Mouse (Mus musculus): ENCODE measurements around the gene S100a8. TPM values are rescaled to one million over a fixed set of nuclear protein-coding genes. Genes with fewer than 3 reads are reported as not detected.

Gene S100a8
- polyA plus RNA-seq (2014; fragmentation: Nextera tagmentation; extraction: Ambion mirVana) = 1.9 and 5.2 TPM in 2 replicates

DNA sequence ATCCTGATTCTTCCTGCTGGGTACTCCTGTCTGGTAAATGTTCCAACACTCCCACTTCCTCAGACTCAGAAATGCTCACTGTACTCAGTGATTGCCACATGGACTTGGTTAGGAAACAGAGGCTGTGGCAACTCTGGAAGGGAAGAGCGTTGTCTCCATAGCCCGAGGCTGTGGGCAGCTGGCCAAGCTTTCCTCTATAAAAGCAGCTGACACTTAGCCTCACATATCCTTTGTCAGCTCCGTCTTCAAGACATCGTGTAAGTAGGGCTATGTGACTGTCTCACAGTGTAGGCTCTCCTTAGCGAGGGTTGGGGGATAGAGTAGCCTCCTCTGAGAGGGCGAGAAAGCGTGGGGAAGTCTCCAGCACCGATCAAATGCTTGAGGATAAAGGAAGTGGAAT is at the start of gene S100a8:
Gene S100a8, plus strand, starts transcription at position 133 of the 400 bp plus-strand sequence.
- no peak within 1 kb of the TSS for H3K27ac ChIP-seq (ENCODE audit: low read depth, low read length)
- H3K27me3 ChIP-seq (ENCODE audit: control insufficient read depth, insufficient read depth, low read length) = no peaks in the 10 kb centered on the region
- no peaks in the 10 kb centered on the region for H3K9me3 ChIP-seq (replicated peaks; ENCODE audit: control insufficient read depth, low read length)
- WGBS (ENCODE audit: insufficient replicate concordance) = 69% methylated on average over 8 of the region's 8 CpGs
- no peak within 1 kb of the TSS for H3K4me2 ChIP-seq
- H3K4me3 ChIP-seq (ENCODE audit: low read depth, low read length) = no peak within 1 kb of the TSS
- no peaks in the 10 kb centered on the region for H3K36me3 ChIP-seq (ENCODE audit: control insufficient read depth, insufficient read depth, low read length)
- H3K4me1 ChIP-seq (ENCODE audit: control insufficient read depth, insufficient read depth, low read length) = no peaks in the 10 kb centered on the region
- no peak within 1 kb of the TSS for H3K9ac ChIP-seq (ENCODE audit: low read depth, low read length)
- no peak for ATAC-seq (replicated peaks; ENCODE audit: insufficient number of reproducible peaks, low FRiP score, low TSS enrichment)

DNA sequence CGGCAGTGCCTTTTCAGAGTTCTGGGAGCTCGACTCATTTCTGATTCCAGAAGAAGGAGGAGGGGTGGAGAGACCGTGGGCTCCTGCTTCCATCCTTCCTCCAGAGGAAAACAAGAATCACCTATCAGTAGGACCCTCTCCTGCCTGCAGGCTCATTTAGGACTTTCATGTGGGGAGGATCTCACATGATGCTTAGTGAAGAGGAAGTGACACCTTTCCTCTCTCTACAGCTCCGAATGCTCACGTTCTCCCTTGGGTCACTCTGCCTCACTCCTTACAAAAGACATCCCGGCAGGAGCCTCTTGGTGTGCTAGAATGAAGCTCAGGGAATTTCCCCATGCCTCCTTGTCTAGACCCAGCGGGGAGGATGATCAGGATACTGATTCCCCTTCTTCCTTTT is 47.2 kb upstream of the S100a8 start:
- H3K4me1 ChIP-seq (ENCODE audit: control insufficient read depth, insufficient read depth, low read length) = no peaks in the 10 kb centered on the region
- H3K9me3 ChIP-seq (replicated peaks; ENCODE audit: control insufficient read depth, low read length) = no peaks in the 10 kb centered on the region
- H3K27me3 ChIP-seq (ENCODE audit: control insufficient read depth, insufficient read depth, low read length) = no peaks in the 10 kb centered on the region
- no peak overlapping the region for H3K4me2 ChIP-seq
- ATAC-seq (replicated peaks; ENCODE audit: insufficient number of reproducible peaks, low FRiP score, low TSS enrichment) = no peak
- 43% methylated on average over 7 of the region's 7 CpGs for WGBS (ENCODE audit: insufficient replicate concordance)
- H3K27ac ChIP-seq (ENCODE audit: low read depth, low read length) = no peak overlapping the region
- H3K4me3 ChIP-seq (ENCODE audit: low read depth, low read length) = no peak overlapping the region
- no peaks in the 10 kb centered on the region for H3K36me3 ChIP-seq (ENCODE audit: control insufficient read depth, insufficient read depth, low read length)
- no peak overlapping the region for H3K9ac ChIP-seq (ENCODE audit: low read depth, low read length)

DNA sequence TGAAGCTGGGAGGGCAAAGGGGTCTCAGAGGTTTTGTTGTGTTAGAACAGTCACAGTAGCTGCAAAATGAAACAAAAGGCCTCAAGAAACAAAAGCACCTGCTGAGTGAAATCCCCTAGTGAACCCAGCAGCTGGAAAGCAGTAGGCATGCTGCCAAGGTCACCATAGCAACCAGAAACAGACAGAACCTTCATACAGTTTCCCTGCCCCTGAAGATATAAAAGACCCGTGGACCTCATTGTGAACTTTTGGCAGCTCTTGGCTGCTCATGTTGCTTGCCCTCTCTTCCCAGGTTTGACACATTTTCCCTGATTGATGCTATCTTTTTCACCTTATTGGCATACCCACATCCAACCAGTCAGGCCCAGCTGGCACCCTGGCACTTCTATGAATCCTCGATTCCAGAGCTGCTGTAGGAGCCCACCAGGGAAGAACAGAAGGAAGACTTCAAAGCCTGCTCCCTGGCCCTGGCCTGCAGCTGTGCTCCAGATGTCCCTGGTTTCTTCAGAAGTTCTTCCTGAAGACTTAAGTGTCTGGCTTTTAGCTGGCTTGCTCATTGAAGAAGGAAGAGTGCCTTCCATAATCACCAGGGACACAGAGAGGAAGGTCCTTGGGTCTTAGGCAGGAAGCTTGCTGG is 45.2 kb upstream of the S100a8 start:
- no peak overlapping the region for H3K4me2 ChIP-seq
- H3K36me3 ChIP-seq (ENCODE audit: control insufficient read depth, insufficient read depth, low read length) = no peaks in the 10 kb centered on the region
- no peaks in the 10 kb centered on the region for H3K4me1 ChIP-seq (ENCODE audit: control insufficient read depth, insufficient read depth, low read length)
- 23% methylated on average over 2 of the region's 2 CpGs for WGBS (ENCODE audit: insufficient replicate concordance)
- H3K27me3 ChIP-seq (ENCODE audit: control insufficient read depth, insufficient read depth, low read length) = no peaks in the 10 kb centered on the region
- H3K9me3 ChIP-seq (replicated peaks; ENCODE audit: control insufficient read depth, low read length) = no peaks in the 10 kb centered on the region
- no peak overlapping the region for H3K9ac ChIP-seq (ENCODE audit: low read depth, low read length)
- no peak for ATAC-seq (replicated peaks; ENCODE audit: insufficient number of reproducible peaks, low FRiP score, low TSS enrichment)
- H3K4me3 ChIP-seq (ENCODE audit: low read depth, low read length) = no peak overlapping the region
- H3K27ac ChIP-seq (ENCODE audit: low read depth, low read length) = no peak overlapping the region

DNA sequence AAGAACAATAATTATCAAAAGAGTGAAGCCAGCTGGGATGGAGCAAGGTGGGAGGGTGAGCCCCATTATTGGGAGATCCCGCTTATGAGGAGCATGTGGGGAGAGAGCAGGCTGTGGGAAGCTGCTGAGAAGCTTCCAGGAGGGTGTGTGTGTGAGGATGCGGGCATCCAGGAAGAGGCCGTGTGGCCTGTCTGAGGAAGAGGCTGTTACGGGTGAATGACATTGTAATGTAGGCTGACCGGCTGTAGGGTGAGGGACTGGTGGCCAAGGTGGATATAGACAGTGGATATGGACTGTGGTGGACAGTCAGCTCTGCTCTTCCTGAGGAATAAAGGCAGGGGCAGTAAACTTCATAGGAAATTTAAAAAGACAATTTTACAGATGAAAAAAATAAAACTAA is 43.3 kb upstream of the S100a8 start:
- H3K9ac ChIP-seq (ENCODE audit: low read depth, low read length) = no peak overlapping the region
- H3K4me3 ChIP-seq (ENCODE audit: low read depth, low read length) = no peak overlapping the region
- no peak overlapping the region for H3K4me2 ChIP-seq
- H3K4me1 ChIP-seq (ENCODE audit: control insufficient read depth, insufficient read depth, low read length) = no peaks in the 10 kb centered on the region
- ATAC-seq (replicated peaks; ENCODE audit: insufficient number of reproducible peaks, low FRiP score, low TSS enrichment) = no peak
- H3K36me3 ChIP-seq (ENCODE audit: control insufficient read depth, insufficient read depth, low read length) = no peaks in the 10 kb centered on the region
- H3K27ac ChIP-seq (ENCODE audit: low read depth, low read length) = no peak overlapping the region
- no peaks in the 10 kb centered on the region for H3K9me3 ChIP-seq (replicated peaks; ENCODE audit: control insufficient read depth, low read length)
- no peaks in the 10 kb centered on the region for H3K27me3 ChIP-seq (ENCODE audit: control insufficient read depth, insufficient read depth, low read length)
- WGBS (ENCODE audit: insufficient replicate concordance) = 71% methylated on average over 5 of the region's 5 CpGs

DNA sequence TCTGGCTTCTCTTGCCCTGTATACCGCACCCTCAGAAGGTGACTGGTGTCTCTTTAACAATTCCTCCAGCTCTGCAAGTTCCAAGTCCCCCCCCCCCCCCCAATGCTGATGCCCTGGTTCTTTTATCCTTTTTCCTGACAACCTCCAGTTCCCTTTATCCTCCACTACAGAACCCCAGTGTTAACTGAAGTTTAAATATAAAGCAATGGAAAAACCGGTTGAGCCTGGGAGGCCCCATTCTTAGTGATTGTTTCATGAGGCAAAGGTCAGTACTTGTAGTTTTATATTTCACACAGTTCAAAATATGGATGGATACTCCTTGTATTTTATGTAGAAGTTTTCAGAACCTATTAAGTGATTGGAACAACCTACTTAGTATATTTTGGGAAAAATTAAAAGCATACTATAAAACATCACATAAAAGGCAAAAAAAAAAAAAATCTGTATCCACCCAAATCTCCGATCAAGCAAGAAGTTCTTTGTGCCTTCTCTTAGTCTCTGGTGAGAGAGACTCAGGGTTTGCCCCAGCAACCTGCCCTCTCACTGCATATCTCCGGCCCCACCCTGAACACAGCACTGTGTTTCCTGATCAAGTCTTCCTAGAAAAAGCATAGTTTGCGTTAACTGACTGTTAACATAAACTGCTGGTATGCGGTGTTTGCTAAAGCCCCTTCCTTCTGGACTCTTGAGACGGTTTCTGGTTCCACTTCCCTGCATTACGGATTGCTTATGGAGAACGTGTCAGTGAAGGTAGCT is 42.3 kb upstream of the S100a8 start:
- no peak overlapping the region for H3K9ac ChIP-seq (ENCODE audit: low read depth, low read length)
- H3K36me3 ChIP-seq (ENCODE audit: control insufficient read depth, insufficient read depth, low read length) = no peaks in the 10 kb centered on the region
- no peak overlapping the region for H3K27ac ChIP-seq (ENCODE audit: low read depth, low read length)
- no peak for ATAC-seq (replicated peaks; ENCODE audit: insufficient number of reproducible peaks, low FRiP score, low TSS enrichment)
- no peaks in the 10 kb centered on the region for H3K4me1 ChIP-seq (ENCODE audit: control insufficient read depth, insufficient read depth, low read length)
- no peak overlapping the region for H3K4me2 ChIP-seq
- no peaks in the 10 kb centered on the region for H3K9me3 ChIP-seq (replicated peaks; ENCODE audit: control insufficient read depth, low read length)
- H3K27me3 ChIP-seq (ENCODE audit: control insufficient read depth, insufficient read depth, low read length) = no peaks in the 10 kb centered on the region
- 68% methylated on average over 9 of the region's 9 CpGs for WGBS (ENCODE audit: insufficient replicate concordance)
- H3K4me3 ChIP-seq (ENCODE audit: low read depth, low read length) = no peak overlapping the region

DNA sequence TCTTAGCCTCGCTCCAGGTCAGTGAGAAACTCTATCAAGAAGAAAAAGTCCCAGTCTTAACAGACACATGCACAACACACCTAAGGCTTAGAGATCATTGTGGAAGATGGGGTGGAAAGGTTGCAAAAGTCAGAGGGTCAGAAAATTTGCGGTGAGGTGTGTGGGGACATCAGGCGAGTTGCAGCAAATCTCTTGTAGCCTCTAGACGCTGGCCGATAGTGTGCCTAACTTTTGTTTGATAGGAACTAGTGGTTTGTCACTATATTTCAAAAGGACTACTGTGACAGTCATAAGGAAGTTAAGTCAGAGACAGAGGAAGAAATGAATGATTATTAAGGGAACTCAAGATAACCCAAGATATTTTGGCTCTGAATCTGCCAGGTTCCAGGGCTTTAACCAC is 41.4 kb upstream of the S100a8 start:
- H3K27ac ChIP-seq (ENCODE audit: low read depth, low read length) = no peak overlapping the region
- H3K9ac ChIP-seq (ENCODE audit: low read depth, low read length) = no peak overlapping the region
- no peak for ATAC-seq (replicated peaks; ENCODE audit: insufficient number of reproducible peaks, low FRiP score, low TSS enrichment)
- no peak overlapping the region for H3K4me2 ChIP-seq
- no peaks in the 10 kb centered on the region for H3K4me1 ChIP-seq (ENCODE audit: control insufficient read depth, insufficient read depth, low read length)
- WGBS (ENCODE audit: insufficient replicate concordance) = 89% methylated on average over 5 of the region's 5 CpGs
- H3K27me3 ChIP-seq (ENCODE audit: control insufficient read depth, insufficient read depth, low read length) = no peaks in the 10 kb centered on the region
- H3K36me3 ChIP-seq (ENCODE audit: control insufficient read depth, insufficient read depth, low read length) = no peaks in the 10 kb centered on the region
- no peak overlapping the region for H3K4me3 ChIP-seq (ENCODE audit: low read depth, low read length)
- no peaks in the 10 kb centered on the region for H3K9me3 ChIP-seq (replicated peaks; ENCODE audit: control insufficient read depth, low read length)

DNA sequence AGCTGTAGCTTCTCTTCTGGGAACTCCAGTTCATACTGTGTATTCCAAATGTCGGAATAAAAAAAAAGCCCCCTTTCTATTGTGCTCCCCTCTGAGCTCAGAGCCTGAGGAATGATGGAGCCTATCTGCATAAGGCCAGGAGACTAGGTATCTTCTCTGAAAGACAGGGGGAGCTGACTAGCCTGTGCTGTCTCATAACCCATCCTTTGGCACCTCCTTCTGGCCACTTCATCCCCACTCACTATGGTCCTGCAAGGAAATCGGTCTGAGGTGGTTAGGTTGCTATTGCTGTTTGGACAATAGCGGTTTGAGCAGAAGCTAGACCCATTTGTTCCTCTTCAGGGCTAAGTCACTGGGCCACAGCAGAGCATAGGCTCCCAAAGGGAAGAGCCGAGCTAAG is 41.0 kb upstream of the S100a8 start:
- H3K27me3 ChIP-seq (ENCODE audit: control insufficient read depth, insufficient read depth, low read length) = no peaks in the 10 kb centered on the region
- H3K4me3 ChIP-seq (ENCODE audit: low read depth, low read length) = no peak overlapping the region
- no peak for ATAC-seq (replicated peaks; ENCODE audit: insufficient number of reproducible peaks, low FRiP score, low TSS enrichment)
- no peak overlapping the region for H3K9ac ChIP-seq (ENCODE audit: low read depth, low read length)
- no peak overlapping the region for H3K4me2 ChIP-seq
- H3K4me1 ChIP-seq (ENCODE audit: control insufficient read depth, insufficient read depth, low read length) = no peaks in the 10 kb centered on the region
- H3K36me3 ChIP-seq (ENCODE audit: control insufficient read depth, insufficient read depth, low read length) = no peaks in the 10 kb centered on the region
- no peaks in the 10 kb centered on the region for H3K9me3 ChIP-seq (replicated peaks; ENCODE audit: control insufficient read depth, low read length)
- 53% methylated on average over 4 of the region's 4 CpGs for WGBS (ENCODE audit: insufficient replicate concordance)
- no peak overlapping the region for H3K27ac ChIP-seq (ENCODE audit: low read depth, low read length)

DNA sequence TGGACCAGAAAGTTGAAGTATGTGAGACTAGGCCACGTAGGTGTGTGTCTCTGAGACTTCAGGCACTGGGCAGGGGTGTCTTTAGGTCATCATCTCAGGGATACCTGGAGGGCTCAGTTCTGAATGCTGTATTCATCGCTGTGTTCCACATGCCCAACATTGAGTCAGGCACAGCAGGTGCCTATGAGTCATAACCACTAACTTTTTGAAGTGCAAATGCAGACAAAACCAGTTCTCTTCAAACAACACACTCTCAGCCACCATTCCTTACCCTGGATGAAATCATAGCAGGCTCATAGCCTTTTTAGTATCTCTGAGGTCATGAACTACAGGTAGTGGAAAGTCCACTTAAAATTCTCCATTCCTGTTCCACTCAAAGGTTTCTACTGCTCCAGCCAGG is 39.5 kb upstream of the S100a8 start:
- no peak overlapping the region for H3K9ac ChIP-seq (ENCODE audit: low read depth, low read length)
- no peak overlapping the region for H3K4me2 ChIP-seq
- no peaks in the 10 kb centered on the region for H3K36me3 ChIP-seq (ENCODE audit: control insufficient read depth, insufficient read depth, low read length)
- 67% methylated on average over 2 of the region's 2 CpGs for WGBS (ENCODE audit: insufficient replicate concordance)
- no peak for ATAC-seq (replicated peaks; ENCODE audit: insufficient number of reproducible peaks, low FRiP score, low TSS enrichment)
- H3K27ac ChIP-seq (ENCODE audit: low read depth, low read length) = no peak overlapping the region
- no peaks in the 10 kb centered on the region for H3K27me3 ChIP-seq (ENCODE audit: control insufficient read depth, insufficient read depth, low read length)
- H3K4me1 ChIP-seq (ENCODE audit: control insufficient read depth, insufficient read depth, low read length) = no peaks in the 10 kb centered on the region
- no peak overlapping the region for H3K4me3 ChIP-seq (ENCODE audit: low read depth, low read length)
- H3K9me3 ChIP-seq (replicated peaks; ENCODE audit: control insufficient read depth, low read length) = no peaks in the 10 kb centered on the region

DNA sequence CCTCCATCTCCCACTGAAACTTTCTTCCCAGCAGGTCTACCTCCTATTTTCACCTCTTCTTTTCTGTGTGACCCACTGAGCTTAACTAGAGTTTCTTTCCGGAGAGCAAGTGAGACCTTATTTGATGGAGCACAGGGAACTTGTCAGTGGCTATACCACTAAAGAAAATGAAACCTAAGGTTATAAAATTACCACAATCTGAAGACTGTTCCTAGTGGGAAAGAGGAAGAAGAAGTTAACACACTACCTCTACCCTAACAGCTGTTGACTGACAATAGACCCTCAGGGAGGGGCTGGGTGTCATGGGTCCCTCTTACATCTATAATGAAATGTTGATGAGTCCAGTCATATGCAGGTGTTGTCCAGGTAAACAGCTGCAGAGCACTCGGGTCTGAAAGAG is 36.8 kb upstream of the S100a8 start:
- no peaks in the 10 kb centered on the region for H3K4me1 ChIP-seq (ENCODE audit: control insufficient read depth, insufficient read depth, low read length)
- no peak overlapping the region for H3K27ac ChIP-seq (ENCODE audit: low read depth, low read length)
- no peaks in the 10 kb centered on the region for H3K36me3 ChIP-seq (ENCODE audit: control insufficient read depth, insufficient read depth, low read length)
- no peaks in the 10 kb centered on the region for H3K9me3 ChIP-seq (replicated peaks; ENCODE audit: control insufficient read depth, low read length)
- H3K27me3 ChIP-seq (ENCODE audit: control insufficient read depth, insufficient read depth, low read length) = no peaks in the 10 kb centered on the region
- 60% methylated on average over 2 of the region's 2 CpGs for WGBS (ENCODE audit: insufficient replicate concordance)
- H3K4me3 ChIP-seq (ENCODE audit: low read depth, low read length) = no peak overlapping the region
- no peak overlapping the region for H3K9ac ChIP-seq (ENCODE audit: low read depth, low read length)
- ATAC-seq (replicated peaks; ENCODE audit: insufficient number of reproducible peaks, low FRiP score, low TSS enrichment) = no peak
- no peak overlapping the region for H3K4me2 ChIP-seq
